Mouse (Mus musculus): ENCODE measurements around the gene Frk.
"Not testable (repeated sequence)": the region's sequence is repeated elsewhere in the genome, so short reads cannot be mapped to it uniquely, and the experiment has no call there.

Gene Frk

GRCm38 (mm10) chr10:34615474-34615873 is 132.3 kb downstream of the Frk start:
- no peak for DNase-seq (ENCODE audit: low read depth, low spot score)

GRCm38 (mm10) chr10:34617216-34617615 is 134.0 kb downstream of the Frk start:
- DNase-seq (ENCODE audit: low read depth, low spot score): peak; percentile 8

GRCm38 (mm10) chr10:34618490-34618889 is 135.3 kb downstream of the Frk start:
- DNase-seq (ENCODE audit: low read depth, low spot score): no peak

- not testable (repeated sequence) for DNase-seq (ENCODE audit: low read depth, low spot score)
Observed at GRCm38 (mm10) chr10:34620540-34620939, 137.3 kb downstream of the Frk start.

GRCm38 (mm10) chr10:34638245-34638644 is 155.0 kb downstream of the Frk start:
- no peak for DNase-seq (ENCODE audit: low read depth, low spot score)

Measured in telencephalon, adult 2 months (tissue).